Mouse (Mus musculus) ES-Bruce4 (cell line): ENCODE data around the gene AC134908.4. TPM values are rescaled to one million over a fixed set of nuclear protein-coding genes. Genes with fewer than 3 reads are reported as not detected.
A peak's percentile ranks its signal among the peaks of the same experiment; 100 is the strongest.

ENCODE experiments used
- H3K27ac ChIP-seq: 2 replicates; pipeline ENCODE4 v1.5.1; 2012; ENCODE audit warnings: low read length, inconsistent platforms; ENCODE audit not compliant: insufficient read depth
- H3K27me3 ChIP-seq: 2 replicates; pipeline ENCODE4 v1.6.1; 2012; ENCODE audit warnings: mild to moderate bottlenecking, low read length, inconsistent platforms; ENCODE audit not compliant: control insufficient read depth, poor library complexity, insufficient read depth, severe bottlenecking
- H3K36me3 ChIP-seq: 2 replicates; pipeline ENCODE4 v1.6.1; 2012; ENCODE audit warnings: inconsistent platforms, mild to moderate bottlenecking, low read length, moderate library complexity; ENCODE audit not compliant: control insufficient read depth, poor library complexity, insufficient read depth, severe bottlenecking
- H3K4me1 ChIP-seq: one replicate; pipeline ENCODE4 v1.8.1; 2011; ENCODE audit warnings: low read length; ENCODE audit not compliant: control insufficient read depth, insufficient read depth
- H3K4me3 ChIP-seq: 2 replicates; pipeline ENCODE4 v1.5.1; 2011; ENCODE audit warnings: low read depth, mild to moderate bottlenecking, low read length
- H3K9ac ChIP-seq: 2 replicates; pipeline ENCODE4 v1.6.1; 2012; ENCODE audit warnings: low read depth, mild to moderate bottlenecking, inconsistent platforms; ENCODE audit not compliant: poor library complexity, severe bottlenecking
- H3K9me3 ChIP-seq: replicated peaks from 2 replicates; pipeline ENCODE4 v1.6.1; 2012; ENCODE audit warnings: mild to moderate bottlenecking, low read length, inconsistent platforms; ENCODE audit not compliant: control insufficient read depth, poor library complexity, insufficient read depth, severe bottlenecking
- CTCF ChIP-seq: IDR thresholded peaks from one replicate; pipeline ENCODE4 v1.8.1; 2011; ENCODE audit warnings: low read depth, low read length
- EP300 ChIP-seq: IDR thresholded peaks from 2 replicates; pipeline ENCODE4 v1.6.1; 2011; ENCODE audit warnings: low read depth, low read length; ENCODE audit not compliant: insufficient read depth
- POLR2A ChIP-seq: IDR thresholded peaks from one replicate; pipeline ENCODE4 v1.8.1; 2011; ENCODE audit warnings: low read length; ENCODE audit not compliant: insufficient read depth
- polyA plus RNA-seq: library from polyadenylated mRNA; stranded (reverse); fragments of >200 nt; gene quantifications from 2 replicates; pipeline ENCODE4 v1.2.4, GENCODE M21; 2011; ENCODE audit warnings: low read depth; ENCODE audit not compliant: missing spikeins, insufficient read depth, insufficient read length

The AC134908.4 gene
- polyA plus RNA-seq, 1 experiment = 2.6 TPM

DNA sequence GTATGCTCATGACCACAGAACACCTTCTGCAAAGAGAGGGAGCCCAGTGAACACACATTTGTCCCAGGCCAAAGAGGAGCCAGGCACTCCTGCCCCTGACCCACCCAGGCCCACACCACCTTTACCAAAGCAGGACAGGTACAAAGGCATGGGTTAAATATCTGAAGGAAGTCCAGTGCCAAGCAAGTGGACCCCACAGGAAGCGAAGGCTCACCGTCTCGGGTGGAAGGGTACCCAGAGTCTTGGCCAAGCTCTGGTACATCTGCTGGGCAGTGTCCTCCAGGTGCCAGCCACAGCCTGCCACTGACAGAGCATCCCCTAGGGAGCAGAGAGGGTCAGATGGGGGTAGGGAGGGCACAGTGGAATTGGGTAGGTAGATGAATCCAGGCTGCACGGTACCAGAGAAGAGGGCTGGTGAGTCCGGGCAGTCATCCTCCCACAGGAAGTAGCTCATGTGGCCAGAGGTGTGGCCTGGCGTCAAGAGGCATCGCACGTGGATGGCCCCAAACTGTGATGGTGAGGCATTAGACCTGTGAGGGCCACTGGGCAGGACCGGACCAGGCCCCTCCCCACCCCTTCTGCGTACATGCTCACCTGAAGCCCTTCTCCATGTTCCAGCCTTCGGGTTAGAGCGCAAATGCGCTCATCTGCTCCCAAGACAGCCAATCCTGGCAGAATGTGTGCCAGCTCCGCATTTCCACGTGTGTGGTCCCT is 11.4 kb downstream of the AC134908.4 start:
- H3K4me3 ChIP-seq = no peak overlapping the region
- no peak overlapping the region for H3K9ac ChIP-seq
- H3K27me3 ChIP-seq = no peaks in the 10 kb centered on the region
- peaks cover 4% of the 10 kb centered on the region for H3K36me3 ChIP-seq
- H3K27ac ChIP-seq = no peak overlapping the region
- no peaks in the 10 kb centered on the region for H3K9me3 ChIP-seq
- H3K4me1 ChIP-seq = no peaks in the 10 kb centered on the region
- no peak for TF ChIP-seq CTCF
- TF ChIP-seq EP300 = no peak
- no peak for TF ChIP-seq POLR2A

DNA sequence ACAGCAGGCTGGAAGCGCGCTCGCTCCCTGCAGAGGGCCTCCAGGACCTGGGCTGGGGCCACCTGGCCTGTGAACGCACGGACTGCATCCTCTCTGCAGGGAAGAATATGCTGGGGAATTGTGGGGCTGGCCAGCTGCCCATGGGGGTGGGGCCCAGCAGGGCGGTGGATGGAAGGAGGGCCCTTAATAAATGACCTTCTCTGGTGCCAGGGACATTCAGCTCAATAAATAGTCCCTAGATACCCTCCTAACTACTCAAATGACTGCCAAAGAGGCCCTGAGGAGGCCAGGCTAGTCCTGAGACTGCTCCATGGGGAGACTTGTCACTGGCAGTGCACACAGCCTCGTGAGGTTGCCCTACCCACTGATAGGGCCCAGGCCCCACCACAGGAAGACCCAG is 12.4 kb downstream of the AC134908.4 start:
- Histone ChIP-seq H3K36me3 (peaks cover 4% of the 10 kb centered on the region), H3K9ac (no peak overlapping the region), H3K9me3 (no peaks in the 10 kb centered on the region), H3K27me3 (no peaks in the 10 kb centered on the region), H3K27ac (no peak overlapping the region), H3K4me1 (no peaks in the 10 kb centered on the region), H3K4me3 (no peak overlapping the region)
- no peak for TF ChIP-seq CTCF
- no peak for TF ChIP-seq POLR2A
- TF ChIP-seq EP300 = no peak

GRCm38 (mm10) chr17:25781339-25781738 is 14.1 kb downstream of the AC134908.4 start:
- Histone ChIP-seq H3K27me3 (no peaks in the 10 kb centered on the region), H3K27ac (no peak overlapping the region), H3K4me1 (no peaks in the 10 kb centered on the region), H3K9me3 (no peaks in the 10 kb centered on the region), H3K9ac (no peak overlapping the region), H3K4me3 (no peak overlapping the region), H3K36me3 (peaks cover 4% of the 10 kb centered on the region)
- TF ChIP-seq CTCF = no peak
- TF ChIP-seq POLR2A = no peak
- TF ChIP-seq EP300 = no peak

- Histone ChIP-seq H3K9ac (no peak overlapping the region), H3K4me1 (no peaks in the 10 kb centered on the region), H3K27ac (no peak overlapping the region), H3K4me3 (no peak overlapping the region), H3K36me3 (peaks cover 4% of the 10 kb centered on the region), H3K27me3 (no peaks in the 10 kb centered on the region), H3K9me3 (no peaks in the 10 kb centered on the region)
- TF ChIP-seq CTCF (no peak), EP300 (no peak), POLR2A (no peak)
These were observed 17.5 kb downstream of the AC134908.4 start for GRCm38 (mm10) chr17:25777948-25778347.

DNA sequence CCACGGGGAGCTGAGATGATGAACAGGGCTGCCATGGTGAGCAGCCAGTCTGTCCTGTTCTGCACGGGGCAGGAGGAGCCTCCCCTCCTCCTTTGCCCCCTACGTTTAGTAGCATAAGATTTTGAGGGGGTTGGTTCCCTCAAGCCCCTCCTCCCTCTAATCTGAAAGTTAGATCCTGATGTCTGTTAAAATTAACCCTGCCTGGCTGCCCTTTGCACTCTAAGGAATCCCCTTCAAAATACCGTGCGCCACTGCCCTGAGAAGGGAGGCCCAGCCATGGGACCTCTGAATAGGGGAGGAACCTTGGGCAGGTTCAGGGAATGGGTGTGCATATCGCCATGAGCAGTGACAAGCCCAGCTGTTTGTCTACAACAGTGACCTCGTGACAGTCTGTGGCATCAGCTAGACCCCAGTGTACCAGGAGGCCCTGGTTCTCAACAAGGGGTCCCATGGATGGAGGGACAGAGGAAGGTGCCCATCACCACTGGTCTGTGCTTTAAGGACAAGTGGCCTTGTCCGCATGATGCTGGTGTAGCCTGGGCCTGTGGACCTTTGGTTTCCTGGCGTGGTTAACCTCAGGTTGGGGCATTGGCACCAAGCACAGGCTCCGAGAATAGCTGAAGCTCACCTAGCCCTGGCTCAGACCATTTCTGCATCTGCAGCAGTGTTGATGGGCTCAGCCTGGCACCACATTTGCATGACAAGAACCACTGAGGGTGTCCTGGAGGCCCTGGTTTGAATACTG is 20.0 kb downstream of the AC134908.4 start:
- H3K36me3 ChIP-seq = no peaks in the 10 kb centered on the region
- H3K27me3 ChIP-seq = no peaks in the 10 kb centered on the region
- no peak overlapping the region for H3K27ac ChIP-seq
- H3K9me3 ChIP-seq = no peaks in the 10 kb centered on the region
- no peak for TF ChIP-seq POLR2A
- TF ChIP-seq CTCF = no peak
- TF ChIP-seq EP300 = no peak
- H3K9ac ChIP-seq = no peak overlapping the region
- no peaks in the 10 kb centered on the region for H3K4me1 ChIP-seq
- no peak overlapping the region for H3K4me3 ChIP-seq

DNA sequence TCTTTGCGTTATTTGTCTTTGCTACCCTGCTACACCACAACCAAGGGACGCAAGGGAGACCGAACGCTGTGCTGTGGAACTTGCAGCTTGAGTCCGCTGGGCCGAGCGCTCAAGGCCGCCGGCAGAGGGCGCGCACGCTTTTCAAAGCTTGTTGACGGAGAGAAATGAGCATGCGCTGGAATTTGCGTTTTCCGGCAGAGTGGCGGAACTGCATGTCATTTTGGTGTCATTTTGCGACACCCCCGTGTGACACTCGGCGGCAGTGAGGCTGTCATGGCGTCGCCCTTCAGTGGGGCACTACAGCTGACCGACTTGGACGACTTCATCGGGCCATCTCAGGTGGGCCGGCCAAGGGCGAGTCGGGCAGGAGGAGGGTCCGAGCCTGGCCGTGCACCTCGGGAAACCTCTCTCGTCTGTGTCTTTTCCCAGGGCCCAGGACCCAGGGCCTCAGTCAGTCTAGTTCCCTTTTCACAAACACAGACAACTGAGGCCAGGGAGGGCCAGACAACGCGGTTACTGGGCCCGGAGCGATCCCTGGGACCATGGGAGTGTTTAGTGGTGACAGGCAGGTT is 21.8 kb downstream of the AC134908.4 start, which contains the start of gene Narfl:
Narfl (plus strand) TSS at position 228 of the 572 bp plus-strand sequence.
- H3K4me1 ChIP-seq = no peaks in the 10 kb centered on the region
- no peaks in the 10 kb centered on the region for H3K27me3 ChIP-seq
- H3K36me3 ChIP-seq = no peaks in the 10 kb centered on the region
- TF ChIP-seq POLR2A (no peak), CTCF (peak; percentile 95)
- peak within 1 kb of the TSS; percentile 64 for H3K4me3 ChIP-seq
- H3K9ac ChIP-seq = peak within 1 kb of the TSS; percentile 21
- H3K9me3 ChIP-seq = no peaks in the 10 kb centered on the region
- peak within 1 kb of the TSS; percentile 45 for H3K27ac ChIP-seq
